Mouse (Mus musculus): ENCODE measurements around the gene Nrxn3.

The Nrxn3 gene

GRCm38 (mm10) chr12:90142011-90142410 lies 1419.3 kb downstream of the Nrxn3 start:
- CTCF ChIA-PET: no interaction called here

GRCm38 (mm10) chr12:90144247-90144646 lies 1421.6 kb downstream of the Nrxn3 start:
- CTCF ChIA-PET: no interaction called here

- CTCF ChIA-PET: no interaction called here
Observed at GRCm38 (mm10) chr12:90158131-90158772, 1435.6 kb downstream of the Nrxn3 start.

- CTCF ChIA-PET: no interaction called here
Observed at GRCm38 (mm10) chr12:90159911-90160310, 1437.2 kb downstream of the Nrxn3 start.

GRCm38 (mm10) chr12:90166118-90166517 lies 1443.4 kb downstream of the Nrxn3 start:
- CTCF ChIA-PET: no interaction called here

GRCm38 (mm10) chr12:90181566-90181965 lies 1458.9 kb downstream of the Nrxn3 start:
- CTCF ChIA-PET: no interaction called here

DNA sequence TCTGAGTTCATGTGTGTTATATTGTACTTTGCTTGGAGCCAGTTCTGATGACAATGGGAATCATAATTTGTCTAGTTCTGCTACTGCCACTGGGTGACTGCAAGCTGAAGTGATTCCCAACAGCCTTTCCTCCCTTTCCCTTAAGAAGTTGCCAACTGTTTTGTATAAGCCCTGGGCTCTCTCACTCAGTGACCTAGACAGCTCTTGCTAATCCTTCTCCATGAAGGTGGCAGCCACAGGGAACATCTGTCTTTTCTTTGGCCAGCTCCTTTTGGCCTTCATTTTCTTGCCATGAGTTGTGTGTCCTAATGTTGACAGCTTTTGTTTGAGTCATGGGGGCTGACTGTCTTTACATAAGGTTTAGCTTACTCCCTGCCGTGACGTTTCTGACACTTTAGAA lies 1460.3 kb downstream of the Nrxn3 start:
- CTCF ChIA-PET: no interaction called here

GRCm38 (mm10) chr12:90196161-90196560 lies 1473.5 kb downstream of the Nrxn3 start:
- CTCF ChIA-PET: no interaction called here

- CTCF ChIA-PET: no interaction called here
Observed at GRCm38 (mm10) chr12:90197994-90198393, 1475.3 kb downstream of the Nrxn3 start.

- CTCF ChIA-PET: no interaction called here
Observed at GRCm38 (mm10) chr12:90202501-90202900, 1479.8 kb downstream of the Nrxn3 start.

GRCm38 (mm10) chr12:90211410-90211809 lies 1488.7 kb downstream of the Nrxn3 start:
- CTCF ChIA-PET: no interaction called here

DNA sequence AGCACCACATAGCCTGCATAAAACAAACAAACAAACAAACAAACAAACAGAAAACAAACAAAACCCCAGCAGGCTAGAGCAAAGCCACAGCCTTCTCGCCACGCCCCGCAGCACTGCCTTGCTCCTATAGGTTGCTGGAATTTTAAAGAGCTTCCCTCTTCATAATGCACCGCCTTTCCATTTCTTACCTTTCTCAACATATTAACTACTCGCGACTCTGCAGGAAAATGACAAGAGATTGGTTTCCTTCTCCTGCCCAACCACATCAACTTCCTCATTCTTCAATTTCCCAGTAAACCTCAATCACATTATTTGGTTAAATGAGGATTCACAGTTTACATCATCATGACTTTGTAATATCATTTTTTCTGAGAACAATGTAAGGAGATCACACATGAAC lies 1494.4 kb downstream of the Nrxn3 start:
- CTCF ChIA-PET: no interaction called here

DNA sequence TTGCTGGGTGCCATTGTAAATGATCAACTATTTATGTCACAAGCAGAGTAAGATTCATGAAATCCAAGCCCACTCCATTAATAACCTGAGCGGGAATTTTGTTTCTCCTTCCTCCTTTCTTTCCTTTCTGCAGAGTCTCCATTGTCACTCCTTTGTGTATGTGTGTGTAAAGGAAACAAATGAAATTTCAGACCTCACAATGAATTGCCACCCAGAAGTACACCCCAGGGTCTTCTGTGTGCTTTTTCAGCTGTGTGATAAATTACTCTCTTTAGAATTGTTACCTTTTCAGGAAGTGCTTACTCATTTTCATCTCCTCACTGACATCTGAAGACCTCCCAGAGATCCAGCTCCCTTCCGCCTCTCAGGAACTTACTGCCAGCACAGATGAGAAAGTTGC lies 1506.4 kb downstream of the Nrxn3 start:
- CTCF ChIA-PET: no interaction called here

GRCm38 (mm10) chr12:90236093-90236492 lies 1513.4 kb downstream of the Nrxn3 start:
- CTCF ChIA-PET: no interaction called here

DNA sequence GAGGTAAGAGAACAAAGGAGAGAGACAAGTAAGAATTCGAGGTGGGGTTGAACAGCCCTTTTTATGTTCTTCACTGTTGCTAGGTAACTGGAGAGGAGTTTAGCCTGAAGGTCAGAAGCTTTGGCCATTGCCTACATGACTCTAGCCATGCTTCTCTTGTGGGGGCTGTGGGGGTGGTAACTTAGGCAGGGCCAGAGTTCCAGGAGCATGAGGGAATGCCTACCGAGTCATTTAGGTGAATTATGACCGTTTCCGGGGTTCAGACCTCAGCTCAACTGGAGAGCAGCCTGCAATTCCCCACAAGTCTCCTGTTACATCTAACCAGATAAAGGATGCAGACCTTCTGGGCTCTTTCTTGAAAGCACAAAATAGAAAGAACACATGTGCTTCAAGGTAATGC lies 1537.6 kb downstream of the Nrxn3 start:
- CTCF ChIA-PET: no interaction called here

GRCm38 (mm10) chr12:90268111-90268510 lies 1545.4 kb downstream of the Nrxn3 start:
- CTCF ChIA-PET: no interaction called here

DNA sequence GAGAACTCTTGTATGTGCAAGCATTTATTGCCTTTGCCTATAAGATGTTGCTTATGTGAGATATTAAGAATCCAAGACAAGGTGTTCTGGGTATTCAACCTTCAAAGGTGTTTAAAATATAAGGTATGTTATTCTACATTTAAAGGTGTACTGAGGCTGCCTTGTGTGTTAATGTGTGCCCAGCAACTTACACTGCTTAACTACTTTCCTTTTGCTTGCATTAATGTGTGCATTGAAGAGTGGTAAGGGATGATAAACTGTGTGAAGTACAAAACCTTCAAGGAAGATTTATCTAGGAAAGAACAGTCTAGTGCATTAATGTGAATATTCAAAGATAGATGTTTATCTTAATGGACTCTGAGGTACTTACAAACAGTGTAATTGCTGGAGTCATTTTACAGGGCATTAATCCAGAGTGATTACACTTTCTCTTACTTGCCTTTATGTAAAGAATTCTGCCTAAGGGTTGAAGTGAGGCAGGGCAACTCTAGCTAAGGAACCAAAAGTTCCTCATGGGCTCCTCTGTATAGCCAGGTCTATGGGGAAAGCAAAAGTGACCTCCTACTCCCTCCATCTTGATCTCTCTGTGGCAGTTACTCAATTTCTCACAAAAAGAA lies 1548.2 kb downstream of the Nrxn3 start:
- CTCF ChIA-PET: no interaction called here

DNA sequence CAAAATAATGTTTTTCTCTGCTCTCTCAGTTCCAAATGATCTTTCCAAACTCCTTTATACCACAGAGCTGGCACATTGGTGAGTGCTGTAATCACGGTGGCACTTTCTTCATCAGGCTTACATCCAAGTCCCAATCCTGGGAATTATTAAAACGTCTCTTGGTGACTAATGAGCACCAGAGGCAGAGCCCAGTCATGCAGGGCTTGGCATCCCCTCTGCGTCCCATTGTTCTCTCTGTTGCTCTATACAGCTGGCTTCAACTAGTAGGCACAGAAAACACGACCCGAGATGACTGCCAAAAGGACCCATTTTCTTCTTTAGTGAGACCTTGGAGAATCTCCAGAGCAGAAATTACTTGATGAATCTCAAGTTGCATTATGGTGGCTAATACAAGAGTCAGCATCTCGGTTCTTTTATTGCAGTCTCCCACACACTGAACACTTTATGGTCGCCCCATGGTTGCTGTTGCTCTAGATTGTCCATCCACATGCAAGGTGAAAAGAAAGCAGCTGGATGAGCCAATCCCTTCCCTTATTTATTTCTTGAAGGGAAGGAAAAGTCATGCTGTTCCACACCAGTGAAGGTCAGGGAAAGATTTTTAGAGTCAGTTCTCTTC lies 1552.1 kb downstream of the Nrxn3 start:
- CTCF ChIA-PET: no interaction called here

DNA sequence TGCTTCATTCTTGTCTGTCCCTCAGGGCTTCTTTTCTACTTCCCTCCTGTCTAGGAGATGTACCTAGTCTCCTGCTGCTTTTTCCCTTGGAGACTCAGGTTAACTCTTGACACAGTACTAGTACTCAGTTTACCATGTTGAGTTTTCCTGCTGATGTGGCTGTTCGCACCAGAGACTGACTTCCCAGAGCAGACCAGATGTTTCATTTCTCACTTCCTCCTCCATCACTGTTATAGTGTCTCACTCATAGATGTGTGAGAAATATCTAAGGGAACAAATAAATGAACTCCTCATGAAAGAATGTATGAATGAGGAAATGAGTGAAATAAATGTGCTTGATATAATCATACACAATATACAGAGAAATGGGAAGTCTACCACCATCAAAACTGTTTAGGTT lies 1558.6 kb downstream of the Nrxn3 start:
- CTCF ChIA-PET: no interaction called here

DNA sequence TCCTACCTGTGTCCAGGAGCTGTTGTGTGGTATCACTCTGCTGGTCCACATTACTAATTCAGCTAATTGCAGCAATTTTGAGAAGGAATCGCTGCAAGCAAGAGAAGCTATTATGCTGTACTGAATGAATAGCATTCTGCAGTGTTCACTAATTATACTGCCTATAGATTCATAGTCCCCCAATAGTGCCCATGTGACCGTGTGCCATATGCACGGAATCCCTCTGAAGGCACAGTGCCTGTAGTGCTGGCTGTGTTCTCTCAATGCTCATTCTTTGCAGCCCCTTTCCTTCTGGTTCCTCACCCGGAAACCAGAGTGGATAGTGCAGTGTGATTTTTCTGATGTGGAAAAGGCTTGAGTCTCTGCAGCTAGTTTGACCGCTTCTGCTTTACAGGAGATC lies 1560.3 kb downstream of the Nrxn3 start:
- CTCF ChIA-PET: no interaction called here

DNA sequence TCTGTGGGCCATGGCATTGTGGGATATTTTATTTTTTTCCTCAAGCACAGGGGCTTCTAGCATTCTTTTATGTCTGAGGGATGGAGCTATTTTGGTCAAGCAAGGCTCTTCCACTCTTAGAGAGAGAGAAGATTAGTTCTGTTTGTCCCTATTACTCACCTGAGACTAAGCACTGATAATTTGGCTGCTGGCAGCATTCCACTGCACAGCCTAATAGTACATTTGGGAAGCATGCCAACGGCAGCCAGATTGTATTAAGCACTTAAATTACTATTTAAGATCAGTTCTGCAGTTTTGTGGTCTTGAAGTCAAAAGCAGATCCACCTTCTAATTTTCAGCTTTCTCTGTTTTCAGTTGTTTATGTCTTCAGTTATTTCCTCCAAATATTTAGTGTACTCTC lies 1580.0 kb downstream of the Nrxn3 start:
- CTCF ChIA-PET: no interaction called here

GRCm38 (mm10) chr12:90331806-90332205 lies 1609.1 kb downstream of the Nrxn3 start:
- CTCF ChIA-PET: no interaction called here

DNA sequence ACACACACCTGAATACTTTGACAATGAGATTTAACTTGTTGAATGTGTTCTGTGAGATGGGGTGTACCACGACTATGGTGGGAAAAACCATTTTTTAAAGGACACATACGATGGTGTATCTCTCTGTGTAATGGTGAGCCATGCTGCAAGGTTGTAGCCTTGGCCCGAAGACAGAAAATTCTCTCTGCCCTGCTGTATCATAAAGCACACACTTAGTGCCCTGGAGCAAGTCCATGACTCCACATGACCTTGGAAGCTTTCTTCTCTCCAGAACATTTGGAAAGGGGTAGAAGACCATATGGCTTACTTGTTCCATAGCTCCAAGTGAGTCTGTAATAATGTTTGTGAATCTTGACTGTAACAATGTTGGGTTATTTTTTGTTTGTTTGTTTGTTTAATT lies 1609.8 kb downstream of the Nrxn3 start:
- CTCF ChIA-PET: no interaction called here
